Mouse (Mus musculus) cerebellum, adult 2 months (tissue): ENCODE measurements around the gene Foxa3. TPM values are rescaled to one million over a fixed set of nuclear protein-coding genes. Genes with fewer than 3 reads are reported as not detected.

Experiments used
- DNase-seq, 2 experiments: peaks; one replicate each; pipeline ENCODE4 v3.0.0; 2021
- H3K27ac ChIP-seq: fragments of 200-500 bp; 2 replicates; pipeline ENCODE4 v1.5.1; 2012; ENCODE audit warnings: low read length, control low read depth, inconsistent platforms; ENCODE audit not compliant: insufficient read depth
- H3K27me3 ChIP-seq: fragments of 200-500 bp; 2 replicates; pipeline ENCODE4 v1.6.1; 2012; ENCODE audit warnings: inconsistent platforms, mild to moderate bottlenecking, low read length, moderate library complexity; ENCODE audit not compliant: control insufficient read depth, insufficient read depth
- H3K4me1 ChIP-seq: fragments of 200-500 bp; 2 replicates; pipeline ENCODE4 v1.6.1; 2011; ENCODE audit warnings: low read length; ENCODE audit not compliant: control insufficient read depth, insufficient read depth
- H3K4me3 ChIP-seq: fragments of 200-500 bp; replicated peaks from 2 replicates; pipeline ENCODE3; 2011; ENCODE audit warnings: mild to moderate bottlenecking, low read depth, low read length, control low read depth; ENCODE audit not compliant: insufficient read depth
- CTCF ChIP-seq: fragments of 200-500 bp; IDR thresholded peaks from 2 replicates; pipeline ENCODE4 v1.5.1; 2011; ENCODE audit warnings: low read depth, mild to moderate bottlenecking, control low read depth, low read length, moderate library complexity, borderline replicate concordance; ENCODE audit not compliant: insufficient read depth
- POLR2A ChIP-seq: fragments of 200-500 bp; IDR thresholded peaks from 2 replicates; pipeline ENCODE4 v1.6.1; 2011; ENCODE audit warnings: low read length, control low read depth, borderline replicate concordance; ENCODE audit not compliant: insufficient read depth
- WGBS: fragments of 180-500 bp; shearing (Covaris S2); methylation state at CpG from one replicate; pipeline ENCODE4 v1.1.7; 2018; 5-methylcytosine and 5-hydroxymethylcytosine counted together
- polyA plus RNA-seq: library from polyadenylated mRNA; depleted of rRNA; stranded (reverse); fragments of >200 nt; gene quantifications from 2 replicates; pipeline ENCODE4 v1.2.3, GENCODE M21; 2012

Gene Foxa3
- polyA plus RNA-seq, 1 experiment = not detected

GRCm38 (mm10) chr7:19049252-19049651, 25.9 kb upstream of the Foxa3 start:
- no peak overlapping the region for H3K27ac ChIP-seq
- 78% methylated on average over 5 of the region's 5 CpGs for WGBS

GRCm38 (mm10) chr7:19048006-19048527, 24.7 kb upstream of the Foxa3 start:
- H3K4me1 ChIP-seq = peaks cover 18% of the 10 kb centered on the region
- no peak overlapping the region for H3K27ac ChIP-seq
- 80% methylated on average over 14 of the region's 14 CpGs for whole genome bisulfite sequencing
- DNase-seq = no peak
- TF ChIP-seq POLR2A = no peak
- TF ChIP-seq CTCF = no peak
- no peak overlapping the region for H3K4me3 ChIP-seq
- H3K27me3 ChIP-seq = no peaks in the 10 kb centered on the region

More at GRCm38 (mm10) chr7:19049252-19049651, 25.9 kb upstream of the Foxa3 start:
- DNase-seq = no peak
- TF ChIP-seq POLR2A (no peak), CTCF (no peak)
- Histone ChIP-seq H3K4me1 (peaks cover 18% of the 10 kb centered on the region), H3K27me3 (no peaks in the 10 kb centered on the region), H3K4me3 (no peak overlapping the region)

- 0 out of 2 replicates have a peak, but pooled peaks have one; percentile 16 for TF ChIP-seq CTCF
- no peak for TF ChIP-seq POLR2A
- WGBS = 54% methylated on average over 11 of the region's 11 CpGs
- Histone ChIP-seq H3K27me3 (no peaks in the 10 kb centered on the region), H3K4me1 (peaks cover 18% of the 10 kb centered on the region), H3K27ac (no peak overlapping the region), H3K4me3 (no peak overlapping the region)
- DNase-seq = peak; percentile 75 to 89
These were observed 23.1 kb upstream of the Foxa3 start for GRCm38 (mm10) chr7:19046286-19047069.

- DNase-seq = no peak
- no peaks in the 10 kb centered on the region for H3K27me3 ChIP-seq
- WGBS = 98% methylated on average over 6 of the region's 6 CpGs
- no peak overlapping the region for H3K4me3 ChIP-seq
- peaks cover 18% of the 10 kb centered on the region for H3K4me1 ChIP-seq
- H3K27ac ChIP-seq = no peak overlapping the region
- TF ChIP-seq POLR2A (no peak), CTCF (no peak)
These were observed 21.3 kb upstream of the Foxa3 start for GRCm38 (mm10) chr7:19044616-19045015.

- Histone ChIP-seq H3K4me3 (no peak overlapping the region), H3K4me1 (no peaks in the 10 kb centered on the region; the same call in 1 of the 2 replicates), H3K27ac (no peak overlapping the region), H3K27me3 (no peaks in the 10 kb centered on the region)
- TF ChIP-seq CTCF (no peak), POLR2A (no peak)
- 27% methylated on average over 4 of the region's 4 CpGs for WGBS
- DNase-seq = no peak
These were observed 8.3 kb upstream of the Foxa3 start for GRCm38 (mm10) chr7:19031641-19032040.

- no peak overlapping the region for H3K27ac ChIP-seq
- H3K4me1 ChIP-seq = no peaks in the 10 kb centered on the region; the same call in 1 of the 2 replicates
- no peak overlapping the region for H3K4me3 ChIP-seq
- WGBS = 57% methylated on average over 6 of the region's 6 CpGs
- H3K27me3 ChIP-seq = no peaks in the 10 kb centered on the region
- TF ChIP-seq POLR2A (no peak), CTCF (peak; percentile 79)
- peak in 1 of 2 experiments; percentile 54 for DNase-seq
These were observed 5.8 kb upstream of the Foxa3 start for GRCm38 (mm10) chr7:19029084-19029653.

- Histone ChIP-seq H3K4me1 (no peaks in the 10 kb centered on the region; the same call in 1 of the 2 replicates), H3K27ac (no peak overlapping the region), H3K27me3 (peaks cover 2% of the 10 kb centered on the region; the same call in 1 of the 2 replicates), H3K4me3 (no peak overlapping the region)
- no peak for TF ChIP-seq CTCF
- no peak for TF ChIP-seq POLR2A
- DNase-seq = no peak
These were observed 4.7 kb upstream of the Foxa3 start for GRCm38 (mm10) chr7:19028067-19028466.
